Mouse (Mus musculus): ENCODE data around the gene Heatr3. TPM values are rescaled to one million over a fixed set of nuclear protein-coding genes. Genes with fewer than 3 reads are reported as not detected.

The Heatr3 gene
- polyA plus RNA-seq (2012; rRNA removed) = 23.7 and 25.5 TPM in 2 replicates

GRCm38 (mm10) chr8:88137748-88138484 lies at the start of gene Heatr3:
TSS of gene Heatr3 (plus strand) at chr8:88137855.
- DNase-seq (ENCODE audit: low spot score) = peak; percentile 92

GRCm38 (mm10) chr8:88088006-88088405 lies 49.6 kb upstream of the Heatr3 start:
- DNase-seq (ENCODE audit: low spot score) = no peak

- no peak for DNase-seq (ENCODE audit: low spot score)
These were observed 46.0 kb upstream of the Heatr3 start for GRCm38 (mm10) chr8:88091661-88092060.

GRCm38 (mm10) chr8:88093367-88093766 lies 44.3 kb upstream of the Heatr3 start:
- no peak for DNase-seq (ENCODE audit: low spot score)

- DNase-seq (ENCODE audit: low spot score) = no peak
These were observed 38.8 kb upstream of the Heatr3 start for GRCm38 (mm10) chr8:88098856-88099255.

GRCm38 (mm10) chr8:88099526-88099925 lies 38.1 kb upstream of the Heatr3 start:
- no peak for DNase-seq (ENCODE audit: low spot score)

GRCm38 (mm10) chr8:88109241-88109640 lies 28.4 kb upstream of the Heatr3 start:
- DNase-seq (ENCODE audit: low spot score) = no peak

- peak; percentile 64 for DNase-seq (ENCODE audit: low spot score)
These were observed 19.1 kb upstream of the Heatr3 start, which contains the start of gene Cnep1r1 for GRCm38 (mm10) chr8:88118456-88119036. TSS of gene Cnep1r1 (plus strand) at chr8:88118769.

- no peak for DNase-seq (ENCODE audit: low spot score)
These were observed 18.6 kb upstream of the Heatr3 start for GRCm38 (mm10) chr8:88119076-88119475.

- no peak for DNase-seq (ENCODE audit: low spot score)
These were observed 12.8 kb upstream of the Heatr3 start for GRCm38 (mm10) chr8:88124850-88125249.

GRCm38 (mm10) chr8:88129397-88129796 lies 8.3 kb upstream of the Heatr3 start:
- DNase-seq (ENCODE audit: low spot score) = no peak

GRCm38 (mm10) chr8:88130754-88131317 lies 6.8 kb upstream of the Heatr3 start:
- no peak for DNase-seq (ENCODE audit: low spot score)

GRCm38 (mm10) chr8:88139256-88139655 lies 1.6 kb downstream of the Heatr3 start:
- no peak for DNase-seq (ENCODE audit: low spot score)

- no peak for DNase-seq (ENCODE audit: low spot score)
These were observed 4.0 kb downstream of the Heatr3 start for GRCm38 (mm10) chr8:88141629-88142028.

GRCm38 (mm10) chr8:88144041-88144440 lies 6.4 kb downstream of the Heatr3 start:
- DNase-seq (ENCODE audit: low spot score) = no peak

- no peak for DNase-seq (ENCODE audit: low spot score)
These were observed 13.3 kb downstream of the Heatr3 start for GRCm38 (mm10) chr8:88150910-88151371.

- DNase-seq (ENCODE audit: low spot score) = no peak
These were observed 22.8 kb downstream of the Heatr3 start for GRCm38 (mm10) chr8:88160237-88160995.

GRCm38 (mm10) chr8:88161439-88161838 lies 23.8 kb downstream of the Heatr3 start:
- DNase-seq (ENCODE audit: low spot score) = peak; percentile 30

GRCm38 (mm10) chr8:88175264-88175663 lies 37.6 kb downstream of the Heatr3 start:
- no peak for DNase-seq (ENCODE audit: low spot score)

- DNase-seq (ENCODE audit: low spot score) = no peak
These were observed 39.6 kb downstream of the Heatr3 start for GRCm38 (mm10) chr8:88177291-88177690.

- no peak for DNase-seq (ENCODE audit: low spot score)
These were observed 45.5 kb downstream of the Heatr3 start for GRCm38 (mm10) chr8:88183121-88183520.

- DNase-seq (ENCODE audit: low spot score) = no peak
These were observed 47.3 kb downstream of the Heatr3 start for GRCm38 (mm10) chr8:88184914-88185313.

Data from urinary bladder, adult 2 months (tissue).